Mouse (Mus musculus) urinary bladder, postnatal 0 days (tissue): ENCODE data around the gene Ear10. TPM values are rescaled to one million over a fixed set of nuclear protein-coding genes. Genes with fewer than 3 reads are reported as not detected.

Source experiments
- polyA plus RNA-seq: library from polyadenylated mRNA; unstranded; fragments of >200 nt; fragmentation: Nextera tagmentation; extraction: Ambion mirVana; gene quantifications from 2 replicates; pipeline ENCODE4 v1.2.1, GENCODE M21; 2015

Ear10 gene
- not detected in 2 replicates for polyA plus RNA-seq

DNA sequence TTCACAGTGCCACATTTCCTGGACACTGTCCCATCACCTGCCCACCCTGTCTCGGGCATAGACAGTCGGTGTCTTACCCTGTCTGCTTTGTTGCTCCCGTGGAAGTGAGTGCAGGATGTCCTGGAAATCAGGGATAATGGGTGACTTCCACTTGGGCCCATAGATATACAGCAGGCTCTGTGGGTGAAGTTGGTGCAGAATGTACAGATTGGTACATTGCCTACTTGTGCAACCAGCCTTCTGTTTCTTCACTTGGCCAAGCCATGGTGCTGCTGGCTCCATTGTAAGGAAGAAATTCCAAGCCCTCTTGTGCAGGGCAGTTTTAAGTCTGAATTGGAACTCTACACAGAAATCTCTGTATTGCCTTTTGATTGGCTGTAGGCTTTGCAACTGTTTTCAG lies at the start of gene Ear10:
Gene Ear10, minus strand, starts transcription at position 101 of the 400 bp plus-strand sequence.

DNA sequence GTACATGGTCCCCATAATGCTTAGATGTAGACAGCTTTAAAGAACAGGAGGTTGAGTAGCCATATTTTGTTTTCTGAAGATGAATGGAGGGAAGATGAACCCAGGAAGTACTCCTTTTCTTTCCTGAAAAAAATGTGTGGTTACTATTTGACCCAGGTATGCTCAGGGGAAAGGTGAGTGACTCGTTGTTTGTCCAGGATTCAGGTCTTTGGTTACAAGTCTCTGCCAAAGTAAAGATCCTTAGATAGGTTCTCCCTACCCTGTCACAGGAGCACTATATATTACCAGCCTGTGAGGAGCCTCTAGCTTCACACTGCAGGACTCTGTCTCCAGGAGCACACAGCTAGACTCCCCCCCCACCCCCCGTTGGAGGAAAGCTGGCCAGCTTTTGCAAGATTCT lies 33.4 kb upstream of the Ear10 start, which contains the start of gene Ang5:
Gene Ang5, plus strand, starts transcription at position 301 of the 400 bp plus-strand sequence.

GRCm38 (mm10) chr14:43924688-43925403 lies 1.5 kb upstream of the Ear10 start, which contains the start of gene Gm8113:
Gene Gm8113, plus strand, starts transcription at chr14:43925390.

GRCm38 (mm10) chr14:43875417-43875816 lies 47.9 kb downstream of the Ear10 start, which contains the start of gene Ear1:
Gene Ear1, minus strand, starts transcription at chr14:43875517.

Other genes with a start within 250 kb of the Ear10 start
- not detected in 2 replicates for gene Gm8165, start 246.4 kb downstream of the Ear10 start, polyA plus RNA-seq
- gene Gm7324, start 225.7 kb downstream of the Ear10 start, polyA plus RNA-seq, result 0.41 and 0.59 TPM in 2 replicates
- gene Gm16506, start 196.1 kb downstream of the Ear10 start, polyA plus RNA-seq, result not detected in 2 replicates
- not detected in 2 replicates for gene Gm6526, start 175.7 kb downstream of the Ear10 start, polyA plus RNA-seq
- not detected in 2 replicates for gene Gm8180, start 138.8 kb downstream of the Ear10 start, polyA plus RNA-seq
- not detected in 2 replicates for gene Ear1, start 48.0 kb downstream of the Ear10 start, polyA plus RNA-seq
- gene Gm8113, start 1.8 kb upstream of the Ear10 start, polyA plus RNA-seq, result 3.5 and 4.0 TPM in 2 replicates
- gene Ang5, start 33.5 kb upstream of the Ear10 start, polyA plus RNA-seq, result not detected in 2 replicates
- gene Ang6, start 78.7 kb upstream of the Ear10 start, polyA plus RNA-seq, result not detected in 2 replicates
- 0.23 TPM in 1 of 2 replicates, not detected in the other for gene Ear2, start 179.1 kb upstream of the Ear10 start, polyA plus RNA-seq
- gene Gm3327, start 200.3 kb upstream of the Ear10 start, polyA plus RNA-seq, result not detected in 2 replicates